Mouse (Mus musculus): ENCODE measurements around the gene Pdxk. TPM values are rescaled to one million over a fixed set of nuclear protein-coding genes. Genes with fewer than 3 reads are reported as not detected.
A peak's percentile ranks its signal among the peaks of the same experiment; 100 is the strongest.

The Pdxk gene
- total and polyA plus RNA-seq, 2 experiments from 2014 or later = 52.6 to 73.9 TPM

GRCm38 (mm10) chr10:78399090-78399657 lies 65.6 kb downstream of the Pdxk start:
- peaks cover 47% of the 10 kb centered on the region for H3K36me3 ChIP-seq (ENCODE audit: insufficient read depth, low read length)
- ATAC-seq (ENCODE audit: low FRiP score) = peak; percentile 36
- peak overlapping the region; percentile 47; the same call in 1 of the 2 replicates for H3K27ac ChIP-seq (ENCODE audit: low read depth, low read length)
- 0 out of 2 replicates have a peak overlapping the region, but pooled peaks have one; percentile 19 for H3K9ac ChIP-seq (replicated peaks; ENCODE audit: low read length, poor library complexity, severe bottlenecking)
- H3K4me1 ChIP-seq (ENCODE audit: insufficient read depth, low read length) = peaks cover 4% of the 10 kb centered on the region; the same call in 1 of the 2 replicates
- no peaks in the 10 kb centered on the region for H3K9me3 ChIP-seq (ENCODE audit: low read length)
- WGBS = 32% methylated on average over 17 of the region's 17 CpGs
- TF ChIP-seq CTCF (IDR thresholded peaks at IDR 0.05) = no peak
- H3K4me2 ChIP-seq (ENCODE audit: low read depth, low read length, poor library complexity, severe bottlenecking) = no peak overlapping the region
- no peak overlapping the region for H3K4me3 ChIP-seq (ENCODE audit: low read depth, low read length)
- H3K27me3 ChIP-seq (ENCODE audit: insufficient read depth, low read length) = no peaks in the 10 kb centered on the region
- DNase-seq (ENCODE audit: low spot score) = peak; percentile 62

- WGBS = 52% methylated on average over 4 of the region's 4 CpGs
These were observed 68.2 kb downstream of the Pdxk start for GRCm38 (mm10) chr10:78396625-78396885.

GRCm38 (mm10) chr10:78395819-78396624 lies 68.8 kb downstream of the Pdxk start:
- Histone ChIP-seq H3K9me3 (ENCODE audit: low read length) (no peaks in the 10 kb centered on the region), H3K9ac (replicated peaks; ENCODE audit: low read length, poor library complexity, severe bottlenecking) (no peak overlapping the region), H3K4me1 (ENCODE audit: insufficient read depth, low read length) (peaks cover 4% of the 10 kb centered on the region; the same call in 1 of the 2 replicates), H3K27me3 (ENCODE audit: insufficient read depth, low read length) (peaks cover 10% of the 10 kb centered on the region), H3K4me3 (ENCODE audit: low read depth, low read length) (no peak overlapping the region), H3K36me3 (ENCODE audit: insufficient read depth, low read length) (peaks cover 15% of the 10 kb centered on the region), H3K4me2 (ENCODE audit: low read depth, low read length, poor library complexity, severe bottlenecking) (peak overlapping the region; percentile 16), H3K27ac (ENCODE audit: low read depth, low read length) (peak overlapping the region; percentile 81)
- peak; percentile 97 for TF ChIP-seq CTCF (IDR thresholded peaks at IDR 0.05)
- peak; percentile 97 for DNase-seq (ENCODE audit: low spot score)
- peak; percentile 80 for ATAC-seq (ENCODE audit: low FRiP score)
- 6% methylated on average over 17 of the region's 17 CpGs for WGBS

More at GRCm38 (mm10) chr10:78396625-78396885, 68.2 kb downstream of the Pdxk start:
- Histone ChIP-seq H3K4me3 (ENCODE audit: low read depth, low read length) (no peak overlapping the region), H3K27me3 (ENCODE audit: insufficient read depth, low read length) (peaks cover 7% of the 10 kb centered on the region), H3K9me3 (ENCODE audit: low read length) (no peaks in the 10 kb centered on the region), H3K9ac (replicated peaks; ENCODE audit: low read length, poor library complexity, severe bottlenecking) (no peak overlapping the region), H3K36me3 (ENCODE audit: insufficient read depth, low read length) (peaks cover 21% of the 10 kb centered on the region), H3K4me1 (ENCODE audit: insufficient read depth, low read length) (peaks cover 4% of the 10 kb centered on the region; the same call in 1 of the 2 replicates), H3K4me2 (ENCODE audit: low read depth, low read length, poor library complexity, severe bottlenecking) (peak overlapping the region; percentile 16), H3K27ac (ENCODE audit: low read depth, low read length) (peak overlapping the region; percentile 81)
- DNase-seq (ENCODE audit: low spot score) = no peak
- TF ChIP-seq CTCF (IDR thresholded peaks at IDR 0.05) = no peak
- peak; percentile 6 for ATAC-seq (ENCODE audit: low FRiP score)

- peaks cover 4% of the 10 kb centered on the region; the same call in 1 of the 2 replicates for H3K4me1 ChIP-seq (ENCODE audit: insufficient read depth, low read length)
- DNase-seq (ENCODE audit: low spot score) = no peak
- ATAC-seq (ENCODE audit: low FRiP score) = peak; percentile 29; the same call in 1 of the 2 replicates
- WGBS = 92% methylated on average over 3 of the region's 3 CpGs
- peak; percentile 67 for TF ChIP-seq CTCF (IDR thresholded peaks at IDR 0.05)
- H3K27me3 ChIP-seq (ENCODE audit: insufficient read depth, low read length) = peaks cover 17% of the 10 kb centered on the region
- peak overlapping the region; percentile 81 for H3K27ac ChIP-seq (ENCODE audit: low read depth, low read length)
- H3K9ac ChIP-seq (replicated peaks; ENCODE audit: low read length, poor library complexity, severe bottlenecking) = no peak overlapping the region
- no peak overlapping the region for H3K4me3 ChIP-seq (ENCODE audit: low read depth, low read length)
- H3K4me2 ChIP-seq (ENCODE audit: low read depth, low read length, poor library complexity, severe bottlenecking) = no peak overlapping the region
- H3K36me3 ChIP-seq (ENCODE audit: insufficient read depth, low read length) = peaks cover 9% of the 10 kb centered on the region
- H3K9me3 ChIP-seq (ENCODE audit: low read length) = no peaks in the 10 kb centered on the region
These were observed 69.4 kb downstream of the Pdxk start for GRCm38 (mm10) chr10:78395377-78395776.

- no peak overlapping the region for H3K4me2 ChIP-seq (ENCODE audit: low read depth, low read length, poor library complexity, severe bottlenecking)
These were observed 72.7 kb downstream of the Pdxk start for GRCm38 (mm10) chr10:78392072-78392471.

GRCm38 (mm10) chr10:78390982-78391470 lies 73.7 kb downstream of the Pdxk start:
- TF ChIP-seq CTCF (IDR thresholded peaks at IDR 0.05) = no peak
- Histone ChIP-seq H3K27ac (ENCODE audit: low read depth, low read length) (no peak overlapping the region), H3K27me3 (ENCODE audit: insufficient read depth, low read length) (peaks cover 19% of the 10 kb centered on the region), H3K4me3 (ENCODE audit: low read depth, low read length) (no peak overlapping the region), H3K9ac (replicated peaks; ENCODE audit: low read length, poor library complexity, severe bottlenecking) (no peak overlapping the region), H3K9me3 (ENCODE audit: low read length) (no peaks in the 10 kb centered on the region), H3K4me1 (ENCODE audit: insufficient read depth, low read length) (0 out of 2 replicates have a peak, but pooled peaks cover 4% of the 10 kb centered on the region), H3K4me2 (ENCODE audit: low read depth, low read length, poor library complexity, severe bottlenecking) (no peak overlapping the region), H3K36me3 (ENCODE audit: insufficient read depth, low read length) (no peaks in the 10 kb centered on the region)
- DNase-seq (ENCODE audit: low spot score) = no peak
- ATAC-seq (ENCODE audit: low FRiP score) = no peak
- 27% methylated on average over 4 of the region's 4 CpGs for WGBS

More at GRCm38 (mm10) chr10:78392072-78392471, 72.7 kb downstream of the Pdxk start:
- Histone ChIP-seq H3K36me3 (ENCODE audit: insufficient read depth, low read length) (no peaks in the 10 kb centered on the region), H3K9ac (replicated peaks; ENCODE audit: low read length, poor library complexity, severe bottlenecking) (no peak overlapping the region; the same call in 1 of the 2 replicates), H3K27ac (ENCODE audit: low read depth, low read length) (no peak overlapping the region), H3K4me3 (ENCODE audit: low read depth, low read length) (no peak overlapping the region), H3K27me3 (ENCODE audit: insufficient read depth, low read length) (peaks cover 19% of the 10 kb centered on the region), H3K9me3 (ENCODE audit: low read length) (no peaks in the 10 kb centered on the region), H3K4me1 (ENCODE audit: insufficient read depth, low read length) (0 out of 2 replicates have a peak, but pooled peaks cover 4% of the 10 kb centered on the region)
- ATAC-seq (ENCODE audit: low FRiP score) (no peak), DNase-seq (ENCODE audit: low spot score) (peak; percentile 75)
- 4% methylated on average over 18 of the region's 18 CpGs for WGBS
- TF ChIP-seq CTCF (IDR thresholded peaks at IDR 0.05) = peak; percentile 89

Measured in midbrain, postnatal 0 days (tissue).